Mouse (Mus musculus) heart, embryonic 12.5 days (tissue): ENCODE results near the gene Arhgap32. TPM values are rescaled to one million over a fixed set of nuclear protein-coding genes. Genes with fewer than 3 reads are reported as not detected.

Source experiments
- ATAC-seq: fragments of 200-750 bp; cut with Nextera tagmentation; 2 replicates; pipeline ENCODE4 v1.8.0; 2017; ENCODE audit warnings: moderate TSS enrichment, moderate library complexity; ENCODE audit not compliant: insufficient number of reproducible peaks, low FRiP score
- H3K27ac ChIP-seq: fragments of 300-500 bp; sonication (generic); 2 replicates; pipeline ENCODE4 v1.5.1; 2016; ENCODE audit warnings: mild to moderate bottlenecking, moderate library complexity; ENCODE audit not compliant: poor library complexity, severe bottlenecking
- H3K27me3 ChIP-seq: fragments of 300-500 bp; sonication (generic); replicated peaks from 2 replicates; pipeline ENCODE4 v1.6.1; 2016; ENCODE audit warnings: mild to moderate bottlenecking, moderate library complexity
- H3K36me3 ChIP-seq: fragments of 300-500 bp; sonication (generic); 2 replicates; pipeline ENCODE4 v1.6.1; 2016; ENCODE audit warnings: mild to moderate bottlenecking, moderate library complexity
- H3K4me1 ChIP-seq: fragments of 300-500 bp; sonication (generic); replicated peaks from 2 replicates; pipeline ENCODE4 v1.6.1; 2016; ENCODE audit warnings: mild to moderate bottlenecking
- H3K4me2 ChIP-seq: fragments of 300-500 bp; sonication (generic); 2 replicates; pipeline ENCODE4 v1.6.1; 2016; ENCODE audit warnings: mild to moderate bottlenecking, moderate library complexity
- H3K4me3 ChIP-seq: fragments of 300-500 bp; sonication (generic); 2 replicates; pipeline ENCODE4 v1.5.1; 2016; ENCODE audit warnings: mild to moderate bottlenecking
- H3K9ac ChIP-seq: fragments of 300-500 bp; sonication (generic); 2 replicates; pipeline ENCODE4 v1.6.1; 2016; ENCODE audit warnings: mild to moderate bottlenecking, moderate library complexity
- H3K9me3 ChIP-seq: fragments of 300-500 bp; sonication (generic); replicated peaks from 2 replicates; pipeline ENCODE4 v1.6.1; 2016; ENCODE audit warnings: mild to moderate bottlenecking, moderate library complexity
- WGBS: fragments of 180-500 bp; shearing (Covaris S2); methylation state at CpG from one replicate; pipeline ENCODE4 v1.1.7; 2016; 5-methylcytosine and 5-hydroxymethylcytosine counted together
- polyA plus RNA-seq: library from polyadenylated mRNA; unstranded; fragments of >200 nt; fragmentation: Nextera tagmentation; extraction: Ambion mirVana; gene quantifications from 2 replicates; pipeline ENCODE4 v1.2.1, GENCODE M21; 2016

The Arhgap32 gene
- polyA plus RNA-seq, 1 experiment from 2014 or later: 2.9 TPM

DNA sequence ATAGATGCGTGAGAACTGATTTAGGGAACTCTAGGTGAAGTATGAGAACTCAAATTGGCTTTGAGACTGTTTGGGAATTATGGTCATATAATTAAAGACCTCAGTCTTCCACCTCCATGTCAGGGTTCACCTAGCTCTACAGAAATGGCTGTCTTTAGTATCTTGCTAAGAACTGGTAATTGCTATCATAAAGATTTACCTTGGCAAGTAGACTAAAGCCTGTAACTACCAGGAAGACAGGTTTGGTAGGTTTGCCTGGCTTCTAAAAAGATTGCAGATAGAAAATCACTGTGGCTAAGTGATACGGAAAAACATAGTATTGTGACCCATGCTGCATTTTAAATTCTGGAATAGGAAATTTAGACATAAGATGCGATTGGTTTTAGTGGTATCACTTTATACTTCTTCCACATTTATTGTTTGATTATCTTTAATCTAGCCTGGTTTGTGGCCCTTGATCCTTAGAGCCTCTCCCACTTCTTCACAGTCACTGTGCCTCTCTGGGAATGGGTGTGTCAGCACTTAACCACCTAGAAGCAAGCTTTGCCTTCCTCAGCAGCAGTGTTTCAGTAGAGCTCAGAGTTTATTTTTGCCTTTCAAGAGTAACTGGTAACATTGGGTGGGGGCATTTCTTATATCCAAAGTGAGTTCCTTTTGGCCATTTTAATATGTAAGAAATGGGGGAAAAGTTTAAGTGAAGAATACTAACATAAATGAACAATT, 119.0 kb downstream of the Arhgap32 start:
- no peaks in the 10 kb centered on the region for H3K9me3 ChIP-seq
- WGBS: 86% methylated on average over 3 of the region's 3 CpGs
- H3K27ac ChIP-seq: no peak overlapping the region
- H3K36me3 ChIP-seq: peaks cover 3% of the 10 kb centered on the region; the same call in 1 of the 2 replicates
- no peak overlapping the region for H3K9ac ChIP-seq
- no peaks in the 10 kb centered on the region for H3K27me3 ChIP-seq
- no peak overlapping the region for H3K4me2 ChIP-seq
- 0 out of 2 replicates have a peak, but pooled peaks cover 3% of the 10 kb centered on the region for H3K4me1 ChIP-seq
- ATAC-seq: no peak
- no peak overlapping the region for H3K4me3 ChIP-seq

DNA sequence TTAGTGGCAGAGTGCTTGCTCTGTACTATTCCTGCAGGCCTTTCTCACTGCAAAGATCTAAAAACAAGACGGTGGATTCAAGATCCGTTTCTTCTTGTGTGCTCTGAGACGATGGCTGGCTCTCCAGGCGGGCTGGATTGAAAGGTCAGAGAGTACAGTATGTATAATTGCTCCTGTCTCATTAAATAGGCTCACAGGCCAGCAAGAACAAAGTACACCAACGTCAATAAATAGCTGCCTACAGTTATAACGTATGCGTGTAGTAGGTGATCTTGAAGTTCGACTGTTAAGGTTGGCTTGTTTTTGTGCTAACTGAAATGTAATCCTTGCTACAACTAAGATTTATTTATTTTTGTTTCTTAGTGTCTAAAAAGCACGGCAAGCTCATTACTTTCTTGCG, 123.0 kb downstream of the Arhgap32 start:
- Histone ChIP-seq H3K36me3 (peaks cover 3% of the 10 kb centered on the region; the same call in 1 of the 2 replicates), H3K4me2 (no peak overlapping the region), H3K27me3 (no peaks in the 10 kb centered on the region), H3K9ac (no peak overlapping the region), H3K9me3 (no peaks in the 10 kb centered on the region), H3K27ac (no peak overlapping the region), H3K4me3 (no peak overlapping the region), H3K4me1 (0 out of 2 replicates have a peak, but pooled peaks cover 3% of the 10 kb centered on the region)
- WGBS: 91% methylated on average over 10 of the region's 10 CpGs
- no peak for ATAC-seq

DNA sequence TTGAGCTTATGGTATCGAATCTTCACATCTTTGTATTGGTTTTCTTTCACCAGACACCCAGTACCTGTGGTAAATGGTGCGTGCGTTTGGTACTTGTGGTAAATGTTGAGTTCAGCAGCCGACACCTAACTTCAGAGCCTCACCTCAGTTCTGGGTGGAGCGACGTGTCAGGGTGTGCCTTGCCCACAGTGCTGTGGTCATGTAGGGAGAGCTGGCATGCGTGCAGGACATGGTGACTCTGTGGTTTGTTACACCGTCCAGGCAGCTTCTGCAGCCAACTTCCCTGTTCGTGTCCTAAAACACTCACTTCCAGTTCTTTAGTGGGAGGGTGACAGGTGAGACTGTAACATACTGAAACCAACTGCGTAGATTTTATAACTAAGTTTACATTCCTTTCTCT, 123.5 kb downstream of the Arhgap32 start:
- H3K9me3 ChIP-seq: no peaks in the 10 kb centered on the region
- H3K36me3 ChIP-seq: peaks cover 3% of the 10 kb centered on the region; the same call in 1 of the 2 replicates
- 0 out of 2 replicates have a peak, but pooled peaks cover 4% of the 10 kb centered on the region for H3K4me1 ChIP-seq
- ATAC-seq: no peak
- no peaks in the 10 kb centered on the region for H3K27me3 ChIP-seq
- H3K4me2 ChIP-seq: no peak overlapping the region
- 87% methylated on average over 10 of the region's 10 CpGs for WGBS
- no peak overlapping the region for H3K4me3 ChIP-seq
- H3K27ac ChIP-seq: no peak overlapping the region
- H3K9ac ChIP-seq: no peak overlapping the region

DNA sequence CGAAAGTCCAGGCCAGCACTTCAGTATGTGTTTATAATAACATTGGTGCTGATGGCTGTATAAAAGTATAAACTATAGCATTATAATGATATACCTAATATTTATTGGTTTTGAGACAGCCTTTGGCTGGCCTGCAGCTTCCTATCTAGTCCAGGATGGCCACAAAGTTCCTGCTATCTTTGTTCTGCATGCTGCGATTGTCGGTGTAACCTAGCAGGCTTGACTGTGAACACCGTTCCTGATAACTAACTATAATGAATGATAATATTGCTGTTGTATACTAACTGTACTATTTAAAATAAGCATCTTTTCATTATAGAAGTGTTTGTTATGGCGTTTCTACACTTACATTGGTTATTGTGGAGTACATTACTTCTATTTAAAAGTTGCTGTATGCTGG, 124.5 kb downstream of the Arhgap32 start:
- ATAC-seq: no peak
- Histone ChIP-seq H3K9ac (no peak overlapping the region), H3K27ac (no peak overlapping the region), H3K27me3 (no peaks in the 10 kb centered on the region), H3K4me1 (0 out of 2 replicates have a peak, but pooled peaks cover 7% of the 10 kb centered on the region), H3K4me3 (no peak overlapping the region), H3K9me3 (no peaks in the 10 kb centered on the region), H3K36me3 (peaks cover 3% of the 10 kb centered on the region; the same call in 1 of the 2 replicates), H3K4me2 (no peak overlapping the region)
- WGBS: 84% methylated on average over 5 of the region's 5 CpGs

DNA sequence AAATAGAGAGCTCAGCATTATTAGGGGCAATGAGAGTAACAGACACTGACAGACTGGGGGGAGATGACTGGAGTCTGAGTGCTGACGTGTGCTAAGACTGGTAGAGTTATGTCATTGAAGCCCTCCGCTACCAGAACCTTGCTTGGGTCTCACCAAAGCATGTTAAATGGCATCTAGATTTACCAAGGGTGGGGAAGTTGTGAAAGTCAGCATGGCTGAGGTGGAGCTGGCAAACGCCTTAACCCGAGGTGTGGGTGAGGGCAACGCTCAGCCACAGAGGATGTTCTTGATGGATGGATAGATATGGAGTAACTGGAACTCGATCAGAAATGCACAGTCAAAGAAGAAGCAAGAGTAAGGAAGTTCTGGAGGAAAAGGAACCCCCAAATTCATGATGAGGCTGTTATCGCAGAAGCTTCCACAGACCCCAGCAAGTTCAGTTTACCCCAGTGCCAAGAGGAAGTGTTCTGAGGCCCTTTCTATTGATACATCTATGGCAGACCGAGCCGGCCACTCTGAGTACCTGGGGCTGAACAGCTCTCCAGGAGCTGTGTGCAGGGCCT, 125.8 kb downstream of the Arhgap32 start:
- Histone ChIP-seq H3K9ac (no peak overlapping the region), H3K4me1 (peaks cover 13% of the 10 kb centered on the region; the same call in 1 of the 2 replicates), H3K4me2 (no peak overlapping the region), H3K27me3 (no peaks in the 10 kb centered on the region), H3K9me3 (no peaks in the 10 kb centered on the region), H3K36me3 (peaks cover 11% of the 10 kb centered on the region), H3K4me3 (no peak overlapping the region), H3K27ac (no peak overlapping the region)
- no peak for ATAC-seq
- WGBS: 85% methylated on average over 9 of the region's 9 CpGs

DNA sequence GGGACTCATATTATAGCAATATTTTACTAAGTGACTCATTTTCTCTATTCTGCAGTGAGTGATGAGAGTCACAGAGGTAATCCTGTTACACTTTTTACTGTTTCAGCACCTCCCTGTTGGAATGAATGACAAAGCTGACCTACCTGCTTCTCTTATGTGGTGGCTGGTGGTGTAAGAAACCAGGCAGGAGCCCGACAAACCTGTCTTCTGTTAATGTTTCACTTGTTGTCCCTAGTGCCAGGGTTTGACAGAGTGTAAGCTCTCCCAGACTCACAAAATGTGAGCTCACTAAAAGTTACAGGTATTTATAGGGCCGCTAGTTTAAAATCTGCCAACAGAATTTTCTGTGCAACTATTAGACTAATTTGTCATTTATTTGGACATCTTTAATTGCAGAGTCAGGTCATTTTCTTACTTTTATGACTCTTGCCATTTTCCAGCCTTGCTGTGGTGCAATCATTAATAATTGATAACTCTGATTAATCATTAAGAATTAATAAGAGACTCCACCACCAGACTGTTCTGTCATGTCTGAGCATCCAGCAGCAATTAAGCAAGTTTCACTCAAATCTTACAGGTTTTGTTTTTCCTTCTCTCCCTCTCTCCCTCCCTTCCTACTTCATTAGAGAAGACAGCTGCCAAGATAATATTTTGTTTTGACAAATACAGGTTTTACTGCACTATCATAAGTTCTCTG, 127.1 kb downstream of the Arhgap32 start:
- no peak overlapping the region for H3K4me2 ChIP-seq
- H3K9ac ChIP-seq: no peak overlapping the region
- H3K27ac ChIP-seq: no peak overlapping the region
- peaks cover 10% of the 10 kb centered on the region; the same call in 1 of the 2 replicates for H3K4me1 ChIP-seq
- no peak overlapping the region for H3K4me3 ChIP-seq
- WGBS: 80% methylated on average over 2 of the region's 2 CpGs
- H3K27me3 ChIP-seq: no peaks in the 10 kb centered on the region
- no peaks in the 10 kb centered on the region for H3K9me3 ChIP-seq
- peaks cover 12% of the 10 kb centered on the region for H3K36me3 ChIP-seq
- no peak for ATAC-seq

DNA sequence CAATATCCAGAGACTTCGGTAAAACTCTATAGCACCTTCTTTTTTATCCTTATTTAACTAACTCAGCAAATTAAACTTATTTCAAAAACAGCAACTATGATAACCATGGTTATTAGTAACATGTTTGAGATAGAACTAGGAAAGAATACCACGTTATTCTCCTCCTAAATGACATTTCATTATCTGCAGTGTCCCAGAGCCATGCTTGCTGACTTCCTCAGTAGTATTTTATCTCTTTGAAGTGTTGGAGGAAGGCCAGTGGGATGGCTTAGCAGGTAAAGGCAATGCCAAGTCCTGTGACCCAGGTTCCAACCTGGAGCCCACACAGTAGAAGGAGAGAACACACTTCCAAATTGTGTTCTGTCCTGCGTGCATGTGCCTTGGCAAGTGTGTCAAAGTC, 129.3 kb downstream of the Arhgap32 start:
- Histone ChIP-seq H3K36me3 (peaks cover 20% of the 10 kb centered on the region), H3K27ac (no peak overlapping the region), H3K4me3 (no peak overlapping the region), H3K4me2 (no peak overlapping the region), H3K27me3 (no peaks in the 10 kb centered on the region), H3K9ac (no peak overlapping the region), H3K9me3 (no peaks in the 10 kb centered on the region), H3K4me1 (peaks cover 10% of the 10 kb centered on the region; the same call in 1 of the 2 replicates)
- 70% methylated on average over 3 of the region's 3 CpGs for WGBS
- ATAC-seq: no peak

DNA sequence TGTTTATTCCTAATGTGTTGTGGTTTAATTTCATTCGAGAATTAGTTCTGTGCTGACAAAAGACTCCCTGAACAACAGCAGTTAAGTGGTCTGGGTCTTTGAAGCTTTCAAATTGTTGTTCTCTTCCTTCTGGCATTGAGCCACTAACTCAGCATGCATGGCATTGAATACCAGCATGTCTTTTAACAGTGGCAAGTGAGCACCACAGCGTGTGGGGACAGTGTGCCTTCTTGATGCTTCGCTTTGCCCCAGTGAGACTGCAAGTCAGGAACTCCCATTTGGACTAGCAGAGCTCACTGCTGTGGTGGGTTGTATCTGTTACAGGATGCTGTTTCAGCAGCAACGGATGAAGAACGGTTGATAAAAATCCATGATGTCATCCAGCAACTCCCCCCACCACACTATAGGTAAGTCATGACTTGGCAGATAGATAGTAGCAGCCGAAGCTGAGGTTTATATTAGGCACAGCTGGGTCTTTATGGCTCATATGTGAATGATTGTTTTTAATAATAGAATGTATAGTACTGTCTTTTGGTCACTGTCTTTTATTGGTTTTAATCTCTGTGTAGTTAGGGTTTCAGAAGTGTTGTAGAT, 130.3 kb downstream of the Arhgap32 start:
- Histone ChIP-seq H3K4me2 (no peak overlapping the region), H3K4me1 (peaks cover 10% of the 10 kb centered on the region; the same call in 1 of the 2 replicates), H3K27me3 (no peaks in the 10 kb centered on the region), H3K4me3 (no peak overlapping the region), H3K36me3 (peaks cover 28% of the 10 kb centered on the region), H3K9me3 (no peaks in the 10 kb centered on the region), H3K9ac (no peak overlapping the region), H3K27ac (no peak overlapping the region)
- WGBS: 62% methylated on average over 6 of the region's 6 CpGs
- no peak for ATAC-seq

DNA sequence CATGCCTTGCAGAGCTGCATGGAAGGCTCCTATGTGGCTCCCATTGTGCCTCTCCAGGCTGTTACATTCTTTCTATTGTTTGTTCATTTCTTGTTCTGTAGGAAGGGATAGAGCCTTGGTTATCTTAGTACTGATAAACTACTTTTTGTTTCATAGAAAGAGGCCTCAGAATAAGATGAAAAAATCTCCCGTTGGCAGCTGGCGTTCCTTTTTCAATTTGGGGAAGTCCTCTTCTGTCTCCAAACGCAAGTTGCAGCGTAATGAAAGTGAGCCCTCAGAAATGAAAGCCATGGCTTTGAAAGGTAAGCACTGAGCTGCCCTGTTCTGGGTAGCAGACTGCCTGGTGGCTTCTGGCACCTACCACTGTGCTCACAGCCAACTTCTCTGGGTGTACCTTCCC, 134.6 kb downstream of the Arhgap32 start:
- no peaks in the 10 kb centered on the region for H3K27me3 ChIP-seq
- peaks cover 5% of the 10 kb centered on the region; the same call in 1 of the 2 replicates for H3K4me1 ChIP-seq
- H3K9me3 ChIP-seq: no peaks in the 10 kb centered on the region
- no peak for ATAC-seq
- H3K27ac ChIP-seq: no peak overlapping the region
- peaks cover 52% of the 10 kb centered on the region for H3K36me3 ChIP-seq
- WGBS: 61% methylated on average over 4 of the region's 4 CpGs
- H3K9ac ChIP-seq: no peak overlapping the region
- H3K4me2 ChIP-seq: no peak overlapping the region
- no peak overlapping the region for H3K4me3 ChIP-seq

DNA sequence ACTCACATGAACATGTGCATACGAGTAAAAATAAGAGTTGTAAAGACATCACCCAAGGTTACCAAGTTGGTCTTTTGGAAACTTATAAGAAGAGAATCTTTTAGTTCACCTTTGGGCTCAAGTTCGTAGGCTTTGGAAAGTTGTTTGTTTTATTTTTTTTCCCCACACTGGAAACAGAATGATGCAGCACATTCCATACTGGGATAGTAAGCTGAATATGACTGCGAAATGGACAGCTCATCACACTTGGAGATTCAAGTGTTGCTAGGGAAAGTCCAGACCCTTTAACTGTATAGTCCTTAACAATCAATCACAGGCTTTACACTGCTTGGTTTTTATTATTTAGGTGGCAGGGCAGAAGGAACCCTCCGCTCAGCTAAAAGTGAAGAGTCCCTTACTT, 137.8 kb downstream of the Arhgap32 start:
- no peak overlapping the region for H3K4me3 ChIP-seq
- H3K36me3 ChIP-seq: peaks cover 68% of the 10 kb centered on the region
- peaks cover 14% of the 10 kb centered on the region for H3K4me1 ChIP-seq
- no peaks in the 10 kb centered on the region for H3K27me3 ChIP-seq
- no peak overlapping the region for H3K27ac ChIP-seq
- H3K4me2 ChIP-seq: no peak overlapping the region
- ATAC-seq: no peak
- no peak overlapping the region for H3K9ac ChIP-seq
- H3K9me3 ChIP-seq: no peaks in the 10 kb centered on the region
- 88% methylated on average over 4 of the region's 4 CpGs for WGBS

DNA sequence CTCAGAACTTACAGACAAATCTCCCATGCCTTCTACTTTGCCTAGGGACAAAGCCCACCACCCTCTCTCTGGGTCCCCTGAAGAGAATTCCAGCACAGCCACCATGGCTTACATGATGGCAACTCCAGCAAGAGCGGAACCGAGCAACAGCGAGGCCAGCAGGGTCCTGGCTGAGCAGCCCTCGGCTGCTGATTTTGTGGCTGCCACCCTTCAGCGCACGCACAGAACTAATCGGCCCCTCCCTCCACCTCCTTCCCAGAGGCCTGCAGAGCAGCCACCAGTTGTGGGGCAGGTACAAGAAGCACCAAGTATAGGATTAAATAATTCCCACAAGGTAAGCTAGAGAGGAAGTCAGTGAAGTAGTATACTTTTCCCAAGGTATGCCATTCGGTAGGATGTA, 141.4 kb downstream of the Arhgap32 start:
- H3K4me2 ChIP-seq: no peak overlapping the region
- H3K4me3 ChIP-seq: no peak overlapping the region
- peak overlapping the region; percentile 43; the same call in 1 of the 2 replicates for H3K27ac ChIP-seq
- no peaks in the 10 kb centered on the region for H3K9me3 ChIP-seq
- no peaks in the 10 kb centered on the region for H3K27me3 ChIP-seq
- WGBS: 81% methylated on average over 8 of the region's 8 CpGs
- peak overlapping the region; percentile 7 for H3K9ac ChIP-seq
- H3K36me3 ChIP-seq: peaks cover 76% of the 10 kb centered on the region
- H3K4me1 ChIP-seq: peaks cover 14% of the 10 kb centered on the region
- ATAC-seq: no peak
